8 mouse cellular contexts compared by ENCODE assay signal in genomic region chr8:70608749-70609367, GRCm38 (mm10). TPM values are rescaled to one million over a fixed set of nuclear protein-coding genes. Genes with fewer than 3 reads are reported as not detected.
A peak's percentile ranks its signal among the peaks of the same experiment; 100 is the strongest.
DNase-seq lines count a peak whose midpoint lies in the region; ATAC-seq and TF ChIP-seq lines count a peak whose summit lies in the region.

TSS of gene Ssbp4 (minus strand) at chr8:70608872.

- peak within 1 kb of the TSS; percentile 95 for H3K4me2 ChIP-seq in embryonic facial prominence, embryonic 15.5 days (replicated peaks)
- H3K4me2 ChIP-seq in limb, embryonic 12.5 days, result peak within 1 kb of the TSS; percentile 95

- no peaks in the 10 kb centered on the region for H3K27me3 ChIP-seq in C2C12 (ENCODE audit: control insufficient read depth, insufficient read depth, insufficient read length)
- H3K27me3 ChIP-seq in embryonic facial prominence, embryonic 15.5 days, result no peaks in the 10 kb centered on the region
- no peaks in the 10 kb centered on the region for H3K27me3 ChIP-seq in limb, embryonic 12.5 days

- no peak for ATAC-seq in embryonic facial prominence, embryonic 15.5 days (ENCODE audit: insufficient number of reproducible peaks, low FRiP score, low TSS enrichment, low read depth)
- ATAC-seq in limb, embryonic 12.5 days (ENCODE audit: insufficient number of reproducible peaks, insufficient read depth, low FRiP score, low TSS enrichment, low read depth), result peak; percentile 3; the same call in 1 of the 2 replicates

- TF ChIP-seq POLR2A in olfactory bulb, adult 2 months (IDR thresholded peaks at IDR 0.05; ENCODE audit: insufficient read depth, low read depth, low read length), result no peak

- 3% methylated on average over 26 of the region's 26 CpGs for WGBS in embryonic facial prominence, embryonic 15.5 days
- 5% methylated on average over 26 of the region's 26 CpGs for WGBS in limb, embryonic 12.5 days
- 5% methylated on average over 26 of the region's 26 CpGs for WGBS in olfactory bulb, adult 2 months

- H3K36me3 ChIP-seq in C2C12 (ENCODE audit: control insufficient read depth, insufficient read depth), result no peaks in the 10 kb centered on the region
- no peaks in the 10 kb centered on the region for H3K36me3 ChIP-seq in embryonic facial prominence, embryonic 15.5 days
- 0 out of 2 replicates have a peak, but pooled peaks cover 2% of the 10 kb centered on the region for H3K36me3 ChIP-seq in limb, embryonic 12.5 days

- no peaks in the 10 kb centered on the region for H3K9me3 ChIP-seq in embryonic facial prominence, embryonic 15.5 days (replicated peaks)
- H3K9me3 ChIP-seq in limb, embryonic 12.5 days, result no peaks in the 10 kb centered on the region

- peak within 1 kb of the TSS; percentile 98 for H3K27ac ChIP-seq in embryonic facial prominence, embryonic 15.5 days (replicated peaks)
- peak within 1 kb of the TSS; percentile 99 for H3K27ac ChIP-seq in limb, embryonic 12.5 days
- H3K27ac ChIP-seq in olfactory bulb, adult 2 months (ENCODE audit: insufficient read depth, low read depth, low read length), result peak within 1 kb of the TSS; percentile 93

- peaks cover 17% of the 10 kb centered on the region for H3K79me3 ChIP-seq in C2C12 (ENCODE audit: low read depth)

- H3K9ac ChIP-seq in embryonic facial prominence, embryonic 15.5 days, result peak within 1 kb of the TSS; percentile 82
- H3K9ac ChIP-seq in limb, embryonic 12.5 days (replicated peaks), result peak within 1 kb of the TSS; percentile 90

- peak; percentile 52 for DNase-seq in cerebellum, adult 9-10 months
- DNase-seq in cerebellum, adult 18-20 months, result no peak
- no peak for DNase-seq in heart, postnatal 14 days
- DNase-seq in embryo, embryonic 10.5 days (ENCODE audit: low spot score), result no peak

- peaks cover 64% of the 10 kb centered on the region for H3K4me1 ChIP-seq in embryonic facial prominence, embryonic 15.5 days
- peaks cover 52% of the 10 kb centered on the region for H3K4me1 ChIP-seq in limb, embryonic 12.5 days (replicated peaks)
- H3K4me1 ChIP-seq in olfactory bulb, adult 2 months (ENCODE audit: control insufficient read depth, insufficient read depth, low read length), result peaks cover 72% of the 10 kb centered on the region

- TF ChIP-seq CTCF in C2C12 (IDR thresholded peaks at IDR 0.05; ENCODE audit: control insufficient read depth, insufficient read depth, insufficient read length), result no peak
- TF ChIP-seq CTCF in olfactory bulb, adult 2 months (IDR thresholded peaks at IDR 0.05; ENCODE audit: insufficient read depth, low read depth, low read length), result no peak

- H3K4me3 ChIP-seq in C2C12 (ENCODE audit: insufficient read depth, poor library complexity, severe bottlenecking), result peak within 1 kb of the TSS; percentile 61
- H3K4me3 ChIP-seq in embryonic facial prominence, embryonic 15.5 days (replicated peaks), result peak within 1 kb of the TSS; percentile 87
- peak within 1 kb of the TSS; percentile 81 for H3K4me3 ChIP-seq in limb, embryonic 12.5 days (replicated peaks)
- H3K4me3 ChIP-seq in olfactory bulb, adult 2 months (ENCODE audit: insufficient read depth, low read depth, low read length), result peak within 1 kb of the TSS; percentile 87

- intact Hi-C loops in heart, postnatal 14 days (cut with DNase I), result no loop called here

- peaks cover 43% of the 10 kb centered on the region for H3K79me2 ChIP-seq in C2C12 (ENCODE audit: control insufficient read depth, insufficient read depth)

- peak within 1 kb of the TSS; percentile 100 for H3ac ChIP-seq in C2C12 (ENCODE audit: control insufficient read depth, insufficient read length, low read depth)

TF ChIP-seq in C2C12, 6 proteins besides CTCF, POLR2A, EP300 and RAD21:
- TF ChIP-seq MYOD1 (IDR thresholded peaks at IDR 0.05; ENCODE audit: control insufficient read depth, insufficient read length, low read depth), result peak; percentile 21
- TF ChIP-seq MYOG (IDR thresholded peaks at IDR 0.05; ENCODE audit: control insufficient read depth, extremely low read depth, insufficient read length), result no peak

RNA-seq across cellular contexts. Expression of gene Ssbp4, which starts in this region (rescaled TPM):
- 193 TPM for polyA plus RNA-seq in C2C12 (2012; fragmentation: generic; extraction: Trizol)
- 127 and 130 TPM in 2 replicates for polyA plus RNA-seq in embryonic facial prominence, embryonic 15.5 days (2015; fragmentation: Nextera tagmentation; extraction: Ambion mirVana)
- 10 to 100 TPM; 39.7 to 46.4 TPM for total RNA-seq in heart, postnatal 14 days (2021)
- polyA plus RNA-seq in limb, embryonic 12.5 days (2016; fragmentation: Nextera tagmentation; extraction: Ambion mirVana), result 137 and 151 TPM in 2 replicates
- polyA plus RNA-seq in olfactory bulb, adult 2 months (2012; ENCODE audit: insufficient read depth, insufficient read length, low replicate concordance, missing spikeins), result not detected in 2 replicates
